Mouse (Mus musculus) C2C12 (cell line): ENCODE results near the gene Prkab2. TPM values are rescaled to one million over a fixed set of nuclear protein-coding genes. Genes with fewer than 3 reads are reported as not detected.

Source experiments
- H3K27me3 ChIP-seq: one replicate; pipeline ENCODE4 v1.6.1; 2011; ENCODE audit not compliant: control insufficient read depth, insufficient read depth, insufficient read length
- H3K36me3 ChIP-seq: one replicate; pipeline ENCODE4 v1.6.1; 2011; ENCODE audit not compliant: control insufficient read depth, insufficient read depth
- H3K4me3 ChIP-seq: one replicate; pipeline ENCODE4 v1.5.1; 2011; ENCODE audit warnings: mild to moderate bottlenecking, control low read depth; ENCODE audit not compliant: poor library complexity, insufficient read depth, severe bottlenecking
- H3K79me2 ChIP-seq: one replicate; pipeline ENCODE4 v1.6.1; 2011; ENCODE audit not compliant: control insufficient read depth, insufficient read depth
- H3K79me3 ChIP-seq: one replicate; pipeline ENCODE4 v1.6.1; 2011; ENCODE audit warnings: low read depth, control low read depth
- H3ac ChIP-seq: one replicate; pipeline ENCODE3; 2011; ENCODE audit warnings: low read depth; ENCODE audit not compliant: control insufficient read depth, insufficient read length
- CEBPB ChIP-seq: IDR thresholded peaks from one replicate; pipeline ENCODE4 v1.6.1; 2011; ENCODE audit warnings: low read depth, mild to moderate bottlenecking, control low read depth, moderate library complexity
- CTCF ChIP-seq: IDR thresholded peaks from one replicate; pipeline ENCODE4 v1.5.1; 2011; ENCODE audit not compliant: control insufficient read depth, insufficient read depth, insufficient read length
- FOSL1 ChIP-seq: IDR thresholded peaks from one replicate; pipeline ENCODE4 v1.8.0; 2011; ENCODE audit warnings: mild to moderate bottlenecking, low read length; ENCODE audit not compliant: poor library complexity, insufficient read depth, severe bottlenecking
- MAX ChIP-seq: IDR thresholded peaks from one replicate; pipeline ENCODE4 v1.6.1; 2011; ENCODE audit warnings: mild to moderate bottlenecking, control low read depth
- MYOD1 ChIP-seq: IDR thresholded peaks from one replicate; pipeline ENCODE4 v1.6.1; 2011; ENCODE audit warnings: low read depth; ENCODE audit not compliant: control insufficient read depth, insufficient read length
- MYOG ChIP-seq: IDR thresholded peaks from one replicate; pipeline ENCODE4 v1.6.1; 2011; ENCODE audit not compliant: control insufficient read depth, insufficient read length; ENCODE audit errors: extremely low read depth
- USF1 ChIP-seq: IDR thresholded peaks from one replicate; pipeline ENCODE4 v1.6.1; 2011; ENCODE audit warnings: low read depth, mild to moderate bottlenecking, control low read depth, moderate library complexity
- polyA plus RNA-seq: library from polyadenylated mRNA; unstranded; fragments of >200 nt; fragmentation: generic; extraction: Trizol; gene quantifications from one replicate; pipeline ENCODE4 v1.2.1, GENCODE M21; 2012; ENCODE audit warnings: missing spikeins

Gene Prkab2
- polyA plus RNA-seq, 1 experiment: 5.6 TPM

DNA sequence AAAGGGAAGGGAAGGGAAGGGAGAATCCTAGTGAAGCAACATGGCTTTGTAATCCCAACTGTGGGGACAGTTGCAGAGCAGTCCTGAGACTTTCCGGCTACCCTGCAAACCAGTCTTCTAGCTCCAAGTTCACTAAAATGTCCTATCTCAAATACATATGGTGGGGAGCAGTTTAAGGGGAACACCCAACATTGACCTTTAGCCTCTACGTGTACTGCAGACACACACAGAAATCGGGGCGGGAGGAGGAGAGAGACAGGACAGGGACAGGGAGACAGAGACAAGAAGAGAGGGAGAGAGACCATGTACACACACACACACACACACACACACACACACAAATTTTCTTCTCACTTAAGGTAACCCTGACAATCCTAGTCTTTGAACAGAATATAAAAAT, 28.1 kb upstream of the Prkab2 start:
- TF ChIP-seq MAX (no peak), USF1 (no peak), CTCF (no peak), MYOD1 (no peak), CEBPB (no peak), FOSL1 (no peak), MYOG (no peak)

DNA sequence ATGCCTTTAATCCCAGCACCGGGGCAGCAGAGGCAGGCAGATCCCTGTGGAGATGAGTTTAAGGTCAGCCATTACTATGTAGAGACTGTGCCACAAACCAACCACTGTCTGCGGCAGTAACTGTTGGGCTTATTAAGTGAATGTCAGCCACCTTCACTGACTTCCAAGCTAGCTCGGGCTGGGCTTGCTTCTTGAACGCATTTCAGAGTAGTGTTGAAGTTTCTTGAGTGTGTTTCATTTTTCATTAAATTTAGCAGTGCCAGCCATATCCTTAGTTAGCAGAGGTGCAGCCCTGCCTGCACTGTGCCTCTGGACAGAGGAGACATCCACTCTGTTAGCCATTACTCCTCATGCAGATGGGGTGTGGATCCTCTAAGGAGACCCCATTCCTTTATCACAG, 27.2 kb upstream of the Prkab2 start:
- H3K79me3 ChIP-seq: no peaks in the 10 kb centered on the region
- no peak overlapping the region for H3K4me3 ChIP-seq
- H3K36me3 ChIP-seq: no peaks in the 10 kb centered on the region
- no peak for TF ChIP-seq MYOD1
- H3K79me2 ChIP-seq: no peaks in the 10 kb centered on the region
- no peaks in the 10 kb centered on the region for H3K27me3 ChIP-seq
- no peak overlapping the region for H3ac ChIP-seq

More for the DNA sequence above, 28.1 kb upstream of the Prkab2 start:
- Histone ChIP-seq H3K36me3 (no peaks in the 10 kb centered on the region), H3ac (no peak overlapping the region), H3K27me3 (no peaks in the 10 kb centered on the region), H3K79me2 (no peaks in the 10 kb centered on the region), H3K4me3 (no peak overlapping the region), H3K79me3 (no peaks in the 10 kb centered on the region)

DNA sequence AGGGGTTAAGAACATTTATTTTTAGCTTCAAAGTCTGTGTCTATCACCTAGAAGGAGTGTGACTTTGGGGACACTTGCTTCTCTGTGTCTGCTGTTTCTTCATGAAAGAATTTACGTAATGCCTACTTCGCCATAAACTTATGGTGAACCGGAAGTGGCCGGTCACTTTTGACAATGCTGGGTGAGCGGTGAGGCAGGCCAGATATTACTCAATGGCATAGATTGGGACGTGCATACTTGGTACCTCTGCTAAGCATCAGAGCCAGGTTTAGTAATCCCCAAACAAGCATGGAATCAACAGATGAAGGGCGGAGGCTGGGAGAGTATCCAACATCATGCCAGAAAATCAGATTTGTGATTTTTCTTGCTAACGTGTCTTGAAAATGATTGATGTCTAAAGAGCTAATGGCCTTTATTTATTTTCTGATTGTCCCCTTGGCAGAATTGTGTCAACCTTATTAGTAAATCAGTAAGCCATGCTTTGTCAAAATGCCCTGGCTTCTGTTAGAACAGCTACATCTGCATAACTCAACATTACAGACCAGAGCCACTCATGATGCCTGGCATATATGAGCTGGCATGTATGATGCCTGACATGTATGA, 26.6 kb upstream of the Prkab2 start:
- no peak for TF ChIP-seq CTCF
- TF ChIP-seq USF1: no peak
- no peak for TF ChIP-seq CEBPB
- TF ChIP-seq MYOD1: no peak
- TF ChIP-seq MYOG: no peak
- no peak for TF ChIP-seq MAX
- Histone ChIP-seq H3ac (no peak overlapping the region), H3K79me3 (no peaks in the 10 kb centered on the region), H3K27me3 (no peaks in the 10 kb centered on the region), H3K79me2 (no peaks in the 10 kb centered on the region), H3K36me3 (no peaks in the 10 kb centered on the region), H3K4me3 (no peak overlapping the region)

DNA sequence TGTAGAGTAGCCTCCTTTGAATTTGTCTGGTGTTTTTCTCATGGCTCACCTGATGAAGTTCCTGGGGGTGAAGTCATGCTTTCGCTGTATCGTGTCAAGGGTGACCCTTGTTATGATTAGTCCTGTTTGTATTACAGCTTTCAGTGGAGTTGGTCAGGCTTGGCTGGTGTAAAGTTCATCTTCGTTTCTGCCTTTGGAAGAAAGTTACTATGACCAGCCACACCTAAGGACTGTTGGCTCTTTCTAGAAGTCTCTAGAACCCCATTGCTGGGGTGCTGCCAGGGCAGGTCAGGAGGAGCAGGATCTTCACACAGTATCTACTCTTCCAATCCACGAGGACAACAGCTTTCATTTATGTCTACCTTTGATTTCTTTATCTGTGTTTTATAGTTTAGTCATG, 24.5 kb upstream of the Prkab2 start:
- TF ChIP-seq MYOD1 (no peak), MYOG (no peak), CEBPB (no peak), CTCF (no peak), FOSL1 (no peak), USF1 (no peak), MAX (no peak)
- Histone ChIP-seq H3K27me3 (no peaks in the 10 kb centered on the region), H3K4me3 (no peak overlapping the region), H3ac (no peak overlapping the region), H3K36me3 (no peaks in the 10 kb centered on the region), H3K79me2 (no peaks in the 10 kb centered on the region), H3K79me3 (no peaks in the 10 kb centered on the region)

DNA sequence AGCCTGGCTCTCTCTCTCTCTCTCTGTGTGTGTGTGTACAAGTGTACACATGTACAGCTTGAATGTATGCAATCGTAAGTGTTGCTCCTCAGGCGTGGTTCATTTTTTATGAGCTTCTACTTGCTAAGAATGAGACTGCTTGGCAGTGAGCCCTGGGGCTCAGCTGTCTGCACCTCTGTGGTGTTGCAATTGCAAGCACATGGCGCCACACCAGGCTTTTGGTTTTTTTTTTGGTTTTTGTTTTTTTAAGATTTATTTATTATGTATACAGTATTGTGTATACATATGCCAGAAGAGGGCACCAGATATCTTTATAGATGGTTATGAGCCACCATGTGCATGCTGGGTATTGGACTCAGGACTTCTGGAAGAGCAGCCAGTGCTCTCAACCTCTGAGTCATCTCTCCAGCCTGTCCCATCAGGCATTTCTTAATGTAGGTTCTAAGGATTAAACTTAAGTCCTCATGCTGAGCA, 23.7 kb upstream of the Prkab2 start:
- Histone ChIP-seq H3K79me3 (no peaks in the 10 kb centered on the region), H3K4me3 (no peak overlapping the region), H3K79me2 (no peaks in the 10 kb centered on the region), H3K27me3 (no peaks in the 10 kb centered on the region), H3ac (no peak overlapping the region), H3K36me3 (no peaks in the 10 kb centered on the region)
- peak; percentile 79 for TF ChIP-seq MAX
- no peak for TF ChIP-seq USF1
- TF ChIP-seq CEBPB: peak; percentile 84
- no peak for TF ChIP-seq MYOD1
- TF ChIP-seq CTCF: no peak
- no peak for TF ChIP-seq MYOG
- no peak for TF ChIP-seq FOSL1

DNA sequence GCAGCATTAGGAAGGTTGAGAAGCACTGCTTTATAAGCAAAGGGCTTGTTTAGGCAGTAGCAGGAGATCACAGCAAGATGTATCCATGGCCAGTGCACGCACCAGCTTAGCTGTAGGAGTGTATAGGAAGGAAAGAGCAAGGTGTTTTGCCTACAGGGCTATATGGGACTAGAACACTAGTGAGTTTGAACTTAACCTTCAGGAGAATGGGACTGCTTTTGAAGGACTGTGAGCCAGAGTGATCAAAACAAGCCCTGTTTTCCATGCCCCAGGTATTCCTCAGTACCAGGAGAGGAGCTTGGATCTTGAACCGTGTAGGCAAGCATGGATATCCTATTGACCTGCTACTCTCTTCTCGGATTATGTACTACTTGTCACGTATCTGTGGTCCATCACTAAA, 16.6 kb upstream of the Prkab2 start:
- no peak overlapping the region for H3K4me3 ChIP-seq
- no peaks in the 10 kb centered on the region for H3K79me2 ChIP-seq
- H3ac ChIP-seq: no peak overlapping the region
- TF ChIP-seq CTCF (no peak), MAX (no peak), USF1 (no peak), MYOG (no peak), CEBPB (no peak), MYOD1 (no peak), FOSL1 (no peak)
- H3K27me3 ChIP-seq: no peaks in the 10 kb centered on the region
- H3K36me3 ChIP-seq: no peaks in the 10 kb centered on the region
- no peaks in the 10 kb centered on the region for H3K79me3 ChIP-seq
